Mouse (Mus musculus): ENCODE measurements around the gene Erc2. TPM values are rescaled to one million over a fixed set of nuclear protein-coding genes. Genes with fewer than 3 reads are reported as not detected.
"Not testable (repeated sequence)": the region's sequence is repeated elsewhere in the genome, so short reads cannot be mapped to it uniquely, and the experiment has no call there.

Erc2 gene
- total RNA-seq, 4 experiments from 2014 or later = 196 to 222 (median 210) TPM

DNA sequence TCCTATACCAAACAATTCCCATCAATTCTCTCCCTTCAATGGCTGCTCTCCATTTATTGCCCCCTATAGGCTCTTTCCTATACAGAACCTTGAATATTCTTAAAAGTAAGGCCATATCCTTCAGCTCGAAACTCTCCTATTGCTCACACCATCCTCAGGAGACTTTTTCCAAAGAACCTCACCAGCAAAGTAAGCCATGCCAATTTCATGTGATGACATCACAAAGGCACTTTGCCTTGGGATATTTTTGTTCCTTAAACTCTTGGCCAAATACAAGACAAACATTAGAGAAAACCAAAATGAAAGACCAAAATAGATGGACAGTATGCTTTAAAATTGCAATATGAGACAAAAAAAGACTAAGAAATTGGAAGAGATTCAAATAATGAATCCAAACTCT lies 204.6 kb downstream of the Erc2 start:
- no peak for DNase-seq (ENCODE audit: low spot score in 2 of 2)

DNA sequence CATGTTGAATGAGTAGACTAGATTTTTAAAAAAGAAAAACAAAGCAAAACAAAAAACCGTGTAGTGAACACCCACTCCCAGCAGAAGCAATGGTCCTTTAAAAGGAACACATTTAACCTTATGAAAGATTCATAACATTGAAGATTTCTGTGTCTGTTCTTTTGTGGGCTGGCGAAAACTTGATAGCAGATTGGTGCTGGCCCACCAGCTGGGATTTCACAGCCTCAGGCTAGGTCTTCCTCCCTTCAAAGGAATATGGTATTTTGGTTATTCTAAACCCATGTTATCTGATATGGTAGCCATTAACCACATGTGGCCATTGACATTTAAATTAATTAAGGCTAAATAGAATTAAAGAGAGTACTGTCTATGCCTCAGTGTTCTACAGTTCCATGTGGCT lies 205.9 kb downstream of the Erc2 start:
- no peak for DNase-seq (ENCODE audit: low spot score in 2 of 2)

DNA sequence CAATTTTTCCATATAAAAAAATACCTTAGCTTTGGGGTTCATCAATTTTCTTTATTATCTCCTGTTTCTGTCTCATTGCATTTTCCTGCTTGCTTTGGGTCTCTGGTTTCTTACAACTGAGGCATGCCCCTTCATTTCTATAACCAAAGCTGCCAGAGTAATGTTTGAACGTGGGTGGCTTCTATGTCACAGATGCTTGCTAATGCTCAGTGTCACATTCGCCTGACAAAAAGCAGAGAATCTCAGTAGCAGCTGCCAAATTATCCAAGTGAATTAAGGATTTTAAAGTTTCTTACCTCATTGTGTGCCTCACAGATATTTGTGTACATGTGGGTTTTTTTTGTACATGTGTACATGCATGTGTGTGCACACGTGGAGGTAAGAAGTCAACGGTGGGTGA lies 210.0 kb downstream of the Erc2 start:
- DNase-seq (ENCODE audit: low spot score in 2 of 2) = no peak

DNA sequence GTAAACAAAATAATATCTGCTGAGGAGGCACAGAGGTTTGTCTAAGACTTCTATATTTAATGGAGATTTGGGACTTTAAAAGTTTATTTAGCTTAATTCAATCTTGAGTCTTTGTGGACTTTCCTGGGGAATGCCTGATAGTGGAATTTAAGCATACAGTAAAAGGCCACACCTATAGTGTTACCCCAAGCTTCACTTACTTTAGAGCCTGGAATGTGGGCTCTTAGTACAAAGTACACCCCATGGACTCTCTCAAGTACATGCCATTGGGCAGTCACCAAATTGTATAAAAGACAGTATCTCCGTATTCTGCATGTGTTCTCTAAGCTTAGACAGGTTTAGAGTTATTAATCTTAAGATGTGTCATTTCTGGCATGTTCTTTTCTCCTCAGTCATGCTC lies 213.1 kb downstream of the Erc2 start:
- no peak for DNase-seq (ENCODE audit: low spot score in 2 of 2)

DNA sequence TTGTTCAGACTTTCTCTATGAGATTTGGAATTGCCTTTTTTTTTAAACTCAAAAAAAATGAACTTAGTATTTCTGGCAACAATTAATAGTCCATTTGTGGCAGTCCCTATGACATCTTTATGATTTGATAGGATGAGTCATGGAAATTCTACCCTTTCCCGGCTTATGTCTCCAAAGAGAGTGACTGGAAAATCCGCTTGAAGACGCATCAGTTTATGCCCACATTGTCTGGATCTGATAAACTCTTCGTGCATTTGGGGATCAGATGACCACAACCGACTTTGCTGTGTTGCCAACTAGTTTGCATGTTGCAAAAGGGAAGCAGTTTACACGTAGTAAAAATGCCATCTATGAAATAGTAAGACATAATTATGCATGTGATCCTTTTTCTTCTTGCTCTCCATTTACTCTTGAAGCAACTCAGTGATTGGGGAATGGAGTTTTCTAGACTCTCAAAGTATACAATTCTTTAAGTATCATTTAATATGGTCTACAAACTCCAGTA lies 215.4 kb downstream of the Erc2 start:
- DNase-seq (ENCODE audit: low spot score in 2 of 2) = no peak

DNA sequence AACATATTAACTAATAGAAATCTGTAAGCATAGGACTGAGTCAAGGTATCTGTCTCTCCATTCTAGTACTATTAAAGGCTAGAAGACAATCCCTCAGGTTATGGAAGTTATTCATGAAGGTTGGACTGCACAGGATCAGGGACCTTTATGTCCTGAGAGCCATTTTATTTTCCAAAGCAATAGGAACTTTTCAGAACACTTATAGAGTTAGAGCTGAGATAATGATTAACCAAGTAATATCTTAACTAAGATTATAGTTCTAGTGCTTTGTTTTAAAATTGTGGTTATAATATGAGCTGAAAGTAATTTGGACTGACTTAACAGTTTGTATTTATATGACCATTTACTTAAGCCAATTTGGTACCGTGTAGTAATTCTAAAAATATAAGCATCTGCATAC lies 217.9 kb downstream of the Erc2 start:
- no peak for DNase-seq (ENCODE audit: low spot score in 2 of 2)

DNA sequence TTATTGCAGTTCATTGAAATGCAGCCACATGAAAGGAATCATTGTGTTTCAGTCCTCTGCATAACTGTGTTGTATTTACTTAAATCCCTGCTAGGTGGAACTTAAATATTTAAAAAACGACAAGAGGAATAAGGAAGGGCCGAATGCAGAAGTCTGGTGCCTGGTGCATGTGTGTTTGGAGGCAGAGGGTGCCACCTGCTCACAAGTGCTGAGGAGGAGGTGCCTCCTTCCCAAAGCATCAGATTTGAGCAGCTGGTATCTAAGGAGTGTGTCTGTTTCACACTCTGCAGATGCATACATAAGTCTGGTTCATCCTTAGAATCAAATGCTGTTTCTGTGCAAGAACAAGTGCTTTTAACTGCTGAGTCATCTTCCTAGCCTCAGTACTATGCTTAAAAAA lies 224.6 kb downstream of the Erc2 start:
- peak; percentile 60 to 67 for DNase-seq (ENCODE audit: low spot score in 2 of 2)

DNA sequence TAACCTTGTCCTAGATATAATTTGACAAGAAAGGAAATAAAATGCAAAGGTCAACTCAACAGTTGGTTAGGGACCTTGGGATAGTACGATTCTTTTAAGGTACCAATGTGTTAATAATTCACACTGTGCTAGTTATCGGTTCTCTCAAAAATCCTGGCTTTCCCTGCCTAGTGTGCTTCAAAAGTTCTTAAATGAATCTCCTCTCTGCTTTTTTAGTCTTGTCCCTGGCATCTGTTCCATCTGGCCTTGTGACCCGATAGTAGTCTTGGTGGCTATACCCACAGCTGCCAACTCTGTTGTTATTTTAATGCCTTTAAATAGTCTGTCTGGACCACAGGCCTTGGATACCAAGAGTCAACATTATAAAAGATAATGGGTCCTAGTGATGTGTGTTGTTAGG lies 225.1 kb downstream of the Erc2 start:
- no peak for DNase-seq (ENCODE audit: low spot score in 2 of 2)

DNA sequence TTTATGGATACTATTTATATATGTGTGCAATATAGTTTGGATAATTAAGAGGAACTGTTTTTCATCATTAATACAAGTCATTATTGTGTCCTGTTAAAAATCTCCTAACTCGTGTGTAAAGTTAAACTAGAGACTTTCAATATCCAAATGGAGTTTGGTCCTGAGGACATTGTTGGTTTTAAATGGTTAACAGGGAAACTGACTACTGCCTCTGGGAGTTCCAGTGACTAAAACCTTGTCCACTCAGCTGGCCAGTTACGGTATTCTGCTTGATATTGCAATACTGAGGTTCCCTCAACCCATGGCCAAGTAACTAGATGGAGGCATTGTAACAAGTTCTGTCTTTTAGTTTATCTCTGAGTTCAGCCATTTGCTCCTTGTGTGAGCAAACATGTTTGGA lies 229.0 kb downstream of the Erc2 start:
- DNase-seq (ENCODE audit: low spot score in 2 of 2) = no peak

DNA sequence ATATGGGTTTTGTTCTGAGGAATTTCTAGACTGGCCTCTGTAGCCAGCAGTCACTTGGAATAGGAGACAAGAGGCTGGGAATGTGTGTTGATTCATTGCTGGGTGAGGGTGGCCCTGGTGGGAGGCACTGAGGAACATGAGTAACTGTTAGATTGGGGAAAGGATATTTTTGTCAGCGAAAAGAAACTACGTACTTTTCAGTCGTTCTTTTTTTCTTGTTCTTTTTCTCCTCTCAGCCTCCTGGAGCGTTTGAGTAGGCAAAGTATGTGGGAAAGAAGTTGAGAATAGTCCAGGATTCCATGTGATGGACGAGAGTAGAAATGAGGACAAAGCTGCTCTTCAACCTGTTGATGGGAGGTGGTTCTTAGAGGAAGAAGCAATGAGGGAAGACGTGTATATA lies 230.4 kb downstream of the Erc2 start:
- DNase-seq (ENCODE audit: low spot score in 2 of 2) = no peak

DNA sequence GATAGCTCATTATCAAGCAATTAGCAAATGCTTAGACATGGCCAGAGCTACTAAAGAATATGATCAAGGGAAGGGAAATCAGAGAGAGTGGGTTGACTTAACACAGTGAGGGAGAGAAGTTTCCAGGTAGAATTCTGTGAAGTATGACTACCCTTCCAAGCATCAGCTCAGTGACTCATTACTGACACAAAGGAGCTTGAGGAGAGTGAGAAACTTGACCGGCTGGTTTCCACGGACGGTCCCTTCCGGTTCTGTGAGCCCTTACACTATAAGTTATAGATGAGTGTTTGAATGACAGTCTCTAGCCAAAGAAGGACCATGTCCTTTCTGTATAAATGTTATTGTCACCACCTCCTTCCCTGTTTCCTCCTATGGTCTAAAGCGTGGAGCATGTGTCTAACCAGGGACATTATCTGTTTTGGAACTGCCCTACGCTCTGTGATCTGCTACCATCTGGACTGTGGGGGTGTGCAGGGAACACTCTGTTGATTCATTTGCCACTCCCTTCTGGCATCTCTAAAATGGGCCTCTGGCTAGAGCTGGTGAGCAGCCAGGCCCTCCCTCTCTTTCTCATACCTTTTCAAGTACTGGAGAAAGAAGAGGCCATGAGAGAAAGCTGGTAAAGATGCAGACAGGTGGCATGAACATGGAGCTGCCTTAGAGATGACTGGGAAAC lies 238.3 kb downstream of the Erc2 start:
- peak; percentile 80 to 89 for DNase-seq (ENCODE audit: low spot score in 2 of 2)

DNA sequence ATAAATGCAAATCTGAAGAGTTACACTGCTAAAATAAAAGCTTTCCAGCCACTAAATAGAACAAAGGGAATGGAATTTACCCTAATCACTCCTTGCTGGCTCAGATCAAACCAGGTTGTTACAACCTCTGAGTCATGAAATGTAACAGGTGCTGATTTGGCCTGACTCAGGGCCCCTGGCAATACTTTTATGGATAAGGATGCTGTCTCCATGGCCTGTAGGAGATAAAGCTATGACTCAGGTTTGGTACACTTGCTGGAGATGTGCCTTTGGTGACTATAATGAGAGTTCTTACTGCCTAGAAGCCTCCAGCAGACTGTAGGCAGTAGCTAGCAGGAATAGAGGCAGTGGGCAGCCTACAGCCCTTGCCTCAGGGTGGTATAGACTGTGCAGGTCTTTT lies 240.1 kb downstream of the Erc2 start:
- DNase-seq (ENCODE audit: low spot score in 2 of 2) = no peak

DNA sequence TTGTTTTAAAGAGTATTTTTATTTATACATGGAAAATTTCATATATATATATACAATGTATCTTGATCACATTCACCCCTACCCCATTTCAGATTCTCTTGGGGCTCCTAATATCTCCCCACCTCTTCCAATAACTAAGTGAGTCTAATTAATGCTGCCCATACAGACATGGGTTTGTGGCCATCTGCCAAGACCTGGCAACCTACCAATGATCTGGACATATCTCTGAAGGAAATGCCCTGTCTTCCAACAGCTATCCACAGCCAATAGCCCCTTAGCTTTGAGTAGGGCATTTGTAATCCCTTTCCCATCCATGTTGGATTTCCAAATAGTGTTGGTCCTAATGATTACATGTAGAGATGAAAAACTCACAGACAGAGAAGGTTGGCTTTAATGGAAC lies 245.2 kb downstream of the Erc2 start:
- DNase-seq (ENCODE audit: low spot score in 2 of 2) = no peak

DNA sequence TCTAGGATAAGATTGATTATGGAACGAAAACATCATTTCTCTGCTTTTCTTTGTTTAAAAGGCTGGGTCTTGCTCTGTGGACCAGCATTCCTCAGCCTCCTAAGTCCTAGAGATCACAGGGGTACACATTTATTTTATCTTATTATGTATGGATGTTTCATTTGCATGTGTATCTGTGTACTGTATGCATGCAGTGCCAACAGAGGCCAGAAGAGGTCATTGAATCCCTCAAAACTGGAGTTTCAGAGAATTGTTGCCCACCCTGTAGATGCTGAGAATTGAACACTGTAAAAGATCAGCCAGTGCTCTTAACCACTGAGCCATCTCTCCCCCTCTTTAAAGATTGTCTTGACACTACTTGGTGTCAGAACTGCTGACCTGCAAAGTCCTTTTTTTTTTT lies 251.4 kb downstream of the Erc2 start:
- DNase-seq (ENCODE audit: low spot score in 2 of 2) = no peak

DNA sequence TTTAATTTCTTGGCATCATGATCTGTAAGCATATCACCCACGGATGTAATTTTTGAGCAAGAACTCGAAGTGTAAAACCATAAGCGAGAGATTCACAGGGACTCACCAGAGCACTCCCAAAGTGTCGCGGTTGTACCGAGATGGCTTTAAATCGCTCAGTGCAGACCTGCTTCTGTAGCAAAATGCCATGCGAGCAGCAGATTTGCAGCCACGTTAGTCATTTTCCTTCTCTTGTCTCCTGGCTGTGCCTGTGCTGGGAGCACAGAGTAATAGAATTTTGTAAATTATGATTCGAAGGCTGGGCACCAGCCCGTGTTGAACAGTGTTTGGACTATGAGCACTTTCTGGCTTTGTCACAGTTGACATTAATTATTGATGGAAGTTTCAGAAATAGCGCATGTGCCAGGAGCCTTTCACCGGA lies 253.8 kb downstream of the Erc2 start:
- DNase-seq (ENCODE audit: low spot score in 2 of 2) = peak in 1 of 2 experiments; percentile 38

DNA sequence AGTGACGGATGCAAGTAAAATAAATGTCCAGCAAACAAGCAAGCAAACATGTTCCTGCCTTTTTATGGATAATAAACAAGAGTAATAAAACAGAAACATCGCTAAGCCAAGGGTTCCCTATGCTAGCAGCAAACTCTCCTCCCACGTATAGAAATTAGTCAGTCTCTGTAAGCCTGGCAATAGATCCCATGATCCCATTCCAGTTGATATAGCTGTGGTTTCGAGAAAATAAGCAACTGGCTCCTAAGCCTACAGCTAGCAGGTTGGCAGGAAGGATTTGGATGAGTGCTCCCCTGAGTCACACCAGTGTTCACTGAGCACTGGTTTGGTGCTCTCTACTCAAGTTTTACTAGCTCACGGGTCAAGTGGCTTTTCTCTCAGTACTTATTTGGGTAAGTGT lies 259.7 kb downstream of the Erc2 start:
- DNase-seq (ENCODE audit: low spot score in 2 of 2) = no peak

DNA sequence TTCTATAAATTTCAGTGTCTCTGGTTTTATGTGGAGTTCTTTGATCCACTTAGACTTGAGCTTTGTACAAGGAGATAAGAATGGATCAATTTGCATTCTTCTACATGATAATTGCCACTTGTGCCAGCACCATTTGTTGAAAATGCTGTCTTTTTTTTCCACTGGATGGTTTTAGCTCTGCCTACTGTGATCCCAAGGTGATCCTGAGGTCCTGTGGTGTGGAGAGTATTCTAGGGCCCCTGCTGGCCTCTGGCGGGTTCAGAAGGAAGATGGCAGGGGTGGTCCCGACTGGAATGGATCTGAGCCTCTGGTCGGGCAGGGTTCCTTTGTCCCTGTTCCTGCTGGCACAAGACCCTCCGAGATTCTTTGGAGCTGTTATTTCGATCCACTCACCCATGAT lies 264.1 kb downstream of the Erc2 start:
- not testable (repeated sequence) for DNase-seq (ENCODE audit: low spot score in 2 of 2)

DNA sequence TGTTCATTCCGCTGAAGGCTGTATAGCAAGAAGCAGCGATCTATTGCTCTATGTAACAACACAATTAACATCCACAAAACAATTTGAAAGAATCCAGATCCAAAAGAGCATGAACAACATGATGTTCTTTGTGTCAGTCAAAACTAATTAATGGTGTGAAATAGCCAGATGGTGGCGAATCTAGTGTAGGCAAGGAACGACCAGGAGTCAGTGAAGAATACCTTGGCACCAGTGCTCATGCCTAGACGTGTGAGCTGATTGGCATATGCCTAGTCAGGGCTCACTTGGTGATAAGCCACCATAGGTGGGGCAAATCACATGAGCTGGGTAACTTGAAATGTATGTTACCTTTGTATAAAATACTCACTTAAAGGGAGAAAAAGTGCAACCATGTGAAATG lies 265.3 kb downstream of the Erc2 start:
- DNase-seq (ENCODE audit: low spot score in 2 of 2) = no peak

DNA sequence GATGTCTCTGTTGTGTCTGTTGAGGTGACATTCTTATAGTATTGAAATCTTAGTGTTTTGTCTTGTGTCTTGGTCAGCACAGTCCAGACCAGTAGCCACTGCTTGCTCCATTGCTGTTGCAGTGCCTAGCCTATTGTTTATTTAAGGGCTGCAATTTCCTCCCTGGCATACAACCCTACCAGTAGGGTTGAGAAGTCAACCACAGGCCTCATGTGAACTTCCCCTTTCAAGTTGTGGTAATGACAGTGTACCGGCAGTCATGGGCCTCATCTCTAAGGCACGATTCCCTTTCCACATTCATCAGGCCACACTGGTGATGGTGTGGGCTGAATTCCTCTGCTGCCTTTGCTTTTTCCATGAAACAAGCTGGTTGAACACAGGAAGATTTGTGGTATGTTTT lies 267.4 kb downstream of the Erc2 start:
- no peak for DNase-seq (ENCODE audit: low spot score in 2 of 2)

DNA sequence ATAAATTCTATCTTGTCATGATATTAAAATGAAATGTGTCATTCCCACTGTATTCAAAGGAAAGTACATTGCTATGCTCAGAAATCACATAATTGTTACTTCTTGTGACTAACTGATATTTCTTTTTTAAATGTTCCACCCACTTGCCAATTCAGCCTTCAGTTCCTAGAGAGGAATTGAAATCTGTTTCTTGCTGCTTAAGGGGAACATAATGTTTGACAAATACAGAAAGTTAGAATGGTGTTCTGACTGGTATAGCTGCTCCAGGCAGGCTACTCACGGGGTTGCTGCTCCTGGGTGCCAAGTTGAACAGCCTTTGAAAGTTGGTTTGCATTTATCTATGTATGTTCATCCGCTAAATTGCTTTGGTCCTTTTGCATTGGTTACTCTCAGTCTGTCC lies 270.2 kb downstream of the Erc2 start:
- DNase-seq (ENCODE audit: low spot score in 2 of 2) = no peak

DNA sequence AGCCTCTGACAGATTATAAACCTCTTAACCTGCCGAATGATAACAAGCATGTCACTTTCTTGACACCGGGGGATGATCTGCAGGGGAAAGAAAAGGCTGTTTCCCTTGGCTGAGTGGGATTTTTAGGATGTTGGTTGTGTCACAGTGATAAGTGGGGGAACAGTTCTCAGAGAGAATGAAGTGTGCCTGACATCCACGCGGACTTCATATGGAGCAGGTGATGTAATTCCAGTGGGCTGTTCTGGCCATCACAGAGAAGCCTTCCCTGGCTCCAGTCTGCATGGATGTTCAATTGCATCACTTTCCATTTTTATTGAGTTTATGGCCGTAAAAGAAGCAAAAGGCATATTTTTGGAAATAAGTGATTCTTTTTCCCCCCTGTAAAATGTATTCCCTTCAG lies 279.5 kb downstream of the Erc2 start:
- DNase-seq (ENCODE audit: low spot score in 2 of 2) = no peak

DNA sequence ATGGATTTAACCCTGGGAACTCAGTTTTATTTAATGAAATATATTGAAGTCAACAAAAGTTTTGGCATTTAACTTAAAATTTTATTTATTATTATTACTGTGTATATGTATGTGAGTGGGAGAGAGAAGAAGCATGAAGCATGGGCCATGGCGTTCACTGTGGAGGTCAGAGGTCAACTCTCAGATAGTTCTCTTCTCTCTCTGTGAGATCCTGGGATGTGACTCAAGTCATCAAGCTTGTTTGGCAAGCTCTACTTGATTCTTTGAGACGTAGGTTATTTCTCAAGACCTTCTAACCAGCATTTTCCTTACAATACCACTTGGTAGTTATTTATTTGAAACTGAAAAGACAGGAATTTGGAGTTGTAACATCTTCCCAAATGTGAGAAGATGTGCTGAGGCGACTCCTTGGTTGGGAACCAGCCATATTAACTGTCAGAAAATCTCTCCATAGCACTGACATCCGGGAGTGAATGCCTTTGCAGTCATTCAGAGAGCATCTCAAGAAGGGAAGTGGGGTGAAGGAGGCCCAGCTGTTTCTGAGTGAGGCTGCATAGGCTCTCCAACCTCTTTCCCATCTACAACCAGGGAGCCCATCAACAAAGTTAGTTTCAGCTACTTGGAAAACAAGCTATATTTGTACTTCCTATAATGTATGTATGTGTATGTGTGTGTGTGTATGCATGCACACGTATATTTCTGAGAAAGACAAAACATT lies 299.6 kb downstream of the Erc2 start:
- no peak for DNase-seq (ENCODE audit: low spot score in 2 of 2)

DNA sequence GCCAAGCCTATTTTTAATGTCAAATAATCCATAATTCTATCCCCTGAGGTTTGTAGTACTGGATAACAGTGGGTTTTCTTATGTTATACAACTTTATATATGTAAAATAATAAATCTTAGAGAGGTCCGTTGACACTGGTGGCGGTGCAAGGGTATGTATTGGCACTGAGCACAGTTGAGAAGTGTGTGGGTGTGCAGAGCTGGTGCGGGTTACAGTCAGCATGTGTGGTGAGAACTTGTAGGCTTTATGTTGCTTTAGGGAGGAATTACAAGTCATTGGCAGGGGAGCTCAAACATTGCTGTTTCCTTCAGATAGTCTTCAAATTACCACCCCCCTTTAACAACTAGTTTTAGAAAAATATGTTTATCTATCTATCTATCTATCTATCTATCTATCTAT lies 305.1 kb downstream of the Erc2 start:
- DNase-seq (ENCODE audit: low spot score in 2 of 2) = no peak

Data from layer of hippocampus, adult 8-10 months (tissue).